Mouse (Mus musculus): ENCODE results near the gene Utrn. TPM values are rescaled to one million over a fixed set of nuclear protein-coding genes. Genes with fewer than 3 reads are reported as not detected.
A peak's percentile ranks its signal among the peaks of the same experiment; 100 is the strongest.

The Utrn gene
- total RNA-seq, 1 experiment from 2014 or later: 63.7 TPM

GRCm38 (mm10) chr10:12414967-12415366, 454.2 kb downstream of the Utrn start:
- ATAC-seq (replicated peaks in 1 of 2; ENCODE audit: insufficient read depth in 1 of 2, low FRiP score in 2 of 2, low TSS enrichment in 1 of 2, low read depth in 1 of 2, poor library complexity in 2 of 2, severe bottlenecking in 2 of 2): no peak

GRCm38 (mm10) chr10:12406338-12407110, 462.6 kb downstream of the Utrn start:
- 0 out of 4 replicates have a peak, but pooled peaks of 1 of the 2 experiments have one; percentile 32 for ATAC-seq (replicated peaks in 1 of 2; ENCODE audit: insufficient read depth in 1 of 2, low FRiP score in 2 of 2, low TSS enrichment in 1 of 2, low read depth in 1 of 2, poor library complexity in 2 of 2, severe bottlenecking in 2 of 2)

- no peak for ATAC-seq (replicated peaks in 1 of 2; ENCODE audit: insufficient read depth in 1 of 2, low FRiP score in 2 of 2, low TSS enrichment in 1 of 2, low read depth in 1 of 2, poor library complexity in 2 of 2, severe bottlenecking in 2 of 2)
Observed at GRCm38 (mm10) chr10:12399450-12399849, 469.7 kb downstream of the Utrn start.

DNA sequence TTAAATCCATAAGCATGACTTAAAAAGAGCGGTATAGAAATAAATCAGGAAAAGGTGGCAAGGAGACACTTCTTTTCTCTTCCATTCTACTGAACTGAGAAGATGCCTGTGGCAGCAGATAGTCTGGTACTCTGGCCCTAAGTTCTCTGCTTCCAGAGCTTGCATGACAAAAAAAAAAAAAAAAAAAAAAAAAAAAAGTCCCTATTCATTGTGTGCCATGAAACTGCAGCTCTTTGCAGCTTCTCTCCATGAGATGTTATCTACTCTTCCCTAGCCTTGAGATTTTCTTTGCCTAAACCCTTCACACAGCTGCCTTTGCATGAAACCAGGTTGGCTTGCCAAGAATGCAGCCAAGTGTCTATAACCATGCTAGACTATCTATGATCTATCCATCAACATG, 489.0 kb downstream of the Utrn start:
- ATAC-seq (replicated peaks in 1 of 2; ENCODE audit: insufficient read depth in 1 of 2, low FRiP score in 2 of 2, low TSS enrichment in 1 of 2, low read depth in 1 of 2, poor library complexity in 2 of 2, severe bottlenecking in 2 of 2): no peak

GRCm38 (mm10) chr10:12379123-12379522, 490.0 kb downstream of the Utrn start:
- no peak for ATAC-seq (replicated peaks in 1 of 2; ENCODE audit: insufficient read depth in 1 of 2, low FRiP score in 2 of 2, low TSS enrichment in 1 of 2, low read depth in 1 of 2, poor library complexity in 2 of 2, severe bottlenecking in 2 of 2)

GRCm38 (mm10) chr10:12377727-12378126, 491.4 kb downstream of the Utrn start:
- no peak for ATAC-seq (replicated peaks in 1 of 2; ENCODE audit: insufficient read depth in 1 of 2, low FRiP score in 2 of 2, low TSS enrichment in 1 of 2, low read depth in 1 of 2, poor library complexity in 2 of 2, severe bottlenecking in 2 of 2)

- no peak for ATAC-seq (replicated peaks in 1 of 2; ENCODE audit: insufficient read depth in 1 of 2, low FRiP score in 2 of 2, low TSS enrichment in 1 of 2, low read depth in 1 of 2, poor library complexity in 2 of 2, severe bottlenecking in 2 of 2)
Observed at GRCm38 (mm10) chr10:12376015-12376414, 493.1 kb downstream of the Utrn start.

DNA sequence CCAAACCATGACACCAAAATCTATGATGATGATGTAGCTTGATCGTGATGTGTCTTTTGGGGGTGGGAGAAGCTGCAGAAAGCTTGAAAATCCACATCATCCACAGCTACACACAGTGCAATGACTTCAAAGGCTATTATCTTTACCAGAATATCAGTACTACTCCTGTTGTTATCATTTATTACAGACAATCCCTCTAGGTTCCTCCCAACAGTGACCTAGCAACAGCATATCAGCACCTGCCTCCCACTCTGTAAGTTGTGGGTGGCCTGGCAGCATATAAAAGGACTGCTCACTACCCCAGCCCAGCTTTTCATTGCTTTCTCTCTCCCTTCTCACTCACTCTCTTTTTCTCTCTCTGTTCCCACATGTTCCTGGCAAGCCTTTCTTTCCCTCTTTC, 494.4 kb downstream of the Utrn start:
- ATAC-seq (replicated peaks in 1 of 2; ENCODE audit: insufficient read depth in 1 of 2, low FRiP score in 2 of 2, low TSS enrichment in 1 of 2, low read depth in 1 of 2, poor library complexity in 2 of 2, severe bottlenecking in 2 of 2): no peak

GRCm38 (mm10) chr10:12354556-12354955, 514.6 kb downstream of the Utrn start:
- ATAC-seq (replicated peaks in 1 of 2; ENCODE audit: insufficient read depth in 1 of 2, low FRiP score in 2 of 2, low TSS enrichment in 1 of 2, low read depth in 1 of 2, poor library complexity in 2 of 2, severe bottlenecking in 2 of 2): no peak

DNA sequence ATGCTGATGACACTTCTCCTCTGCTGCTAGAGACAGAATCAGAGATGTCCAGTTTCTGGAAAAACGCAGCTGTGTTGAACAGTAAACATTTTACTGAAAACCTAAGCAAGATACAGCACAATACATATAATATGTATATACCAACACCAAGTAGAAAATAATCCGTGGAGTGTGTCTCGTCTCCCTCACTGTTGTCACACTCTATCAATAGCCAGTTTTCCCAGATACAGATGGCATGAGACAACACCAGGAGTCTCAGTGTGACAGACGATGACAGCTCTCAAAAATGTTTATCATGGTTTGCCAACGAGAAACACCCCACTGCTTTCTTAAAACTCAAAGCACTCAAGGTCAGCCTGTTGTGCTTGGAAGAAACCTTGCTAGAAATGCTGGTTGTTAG, 515.1 kb downstream of the Utrn start:
- no peak for ATAC-seq (replicated peaks in 1 of 2; ENCODE audit: insufficient read depth in 1 of 2, low FRiP score in 2 of 2, low TSS enrichment in 1 of 2, low read depth in 1 of 2, poor library complexity in 2 of 2, severe bottlenecking in 2 of 2)

GRCm38 (mm10) chr10:12339704-12340558, 529.2 kb downstream of the Utrn start:
- ATAC-seq (replicated peaks in 1 of 2; ENCODE audit: insufficient read depth in 1 of 2, low FRiP score in 2 of 2, low TSS enrichment in 1 of 2, low read depth in 1 of 2, poor library complexity in 2 of 2, severe bottlenecking in 2 of 2): no peak

DNA sequence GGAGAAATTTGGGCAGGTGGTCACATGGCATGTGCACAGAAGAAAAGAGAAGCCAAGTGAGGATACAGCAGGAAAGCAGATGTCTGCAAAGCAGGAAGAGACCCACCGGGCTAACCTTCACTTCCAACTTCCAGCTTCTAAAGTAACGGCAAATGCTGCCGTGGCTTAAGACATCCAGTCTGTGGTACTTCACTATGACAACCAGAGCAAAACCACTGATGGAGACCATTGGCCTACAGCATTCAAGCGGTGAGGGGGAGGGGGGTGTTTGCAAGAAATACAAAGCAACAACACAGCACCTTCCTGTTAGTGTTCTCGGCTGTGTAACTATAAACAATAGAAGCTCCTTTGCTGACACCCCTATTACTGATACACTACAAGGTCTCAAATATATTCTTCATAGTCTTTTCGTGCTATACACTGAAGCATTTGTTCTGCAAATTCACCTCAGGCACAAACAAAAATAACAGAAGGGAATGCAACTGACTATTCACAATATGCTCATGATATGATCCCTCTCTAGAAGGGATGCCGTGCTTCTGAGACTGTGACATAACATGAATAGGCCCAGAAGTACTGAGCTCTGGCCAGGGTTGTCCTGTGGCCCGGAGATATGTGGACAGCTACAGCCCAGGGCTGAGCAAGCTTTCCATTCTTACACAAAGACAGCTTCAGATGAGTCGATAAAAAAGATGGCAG, 530.0 kb downstream of the Utrn start:
- ATAC-seq (replicated peaks in 1 of 2; ENCODE audit: insufficient read depth in 1 of 2, low FRiP score in 2 of 2, low TSS enrichment in 1 of 2, low read depth in 1 of 2, poor library complexity in 2 of 2, severe bottlenecking in 2 of 2): no peak

Other genes with a start within 250 kb of the Utrn start
- 5.4 and 5.8 TPM in 2 replicates for gene Stx11, start 94.9 kb upstream of the Utrn start, total RNA-seq (2017)
- gene Sf3b5, start 136.0 kb upstream of the Utrn start, total RNA-seq (2017): 11.6 and 14.0 TPM in 2 replicates
- 1.7 TPM in 1 of 2 replicates, not detected in the other for gene Plagl1, start 191.1 kb upstream of the Utrn start, total RNA-seq (2017)